Mouse (Mus musculus): ENCODE data around the gene Wnk4.

DNA sequence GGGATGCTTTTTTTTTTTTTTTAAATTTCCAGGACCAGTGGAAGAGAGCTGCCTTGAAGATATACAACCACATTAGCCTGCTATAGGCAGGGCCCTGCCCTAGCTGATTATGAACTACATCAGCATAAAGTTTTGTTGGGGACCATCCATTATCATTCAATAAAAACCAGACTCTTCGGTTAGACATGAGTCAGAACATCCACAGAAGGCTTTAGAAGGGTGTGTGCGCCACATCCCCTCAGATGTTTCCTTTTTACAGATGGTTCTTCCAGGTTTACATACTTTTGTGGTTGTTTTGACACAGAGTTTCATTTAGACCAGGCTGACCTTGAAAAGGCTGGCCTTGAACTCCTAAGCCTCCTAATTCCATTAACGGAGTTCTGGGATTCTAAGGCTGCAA is 36.0 kb upstream of the Wnk4 start:
- TF ChIP-seq GATA1 (IDR thresholded peaks at IDR 0.05; ENCODE audit: borderline replicate concordance, low read length) (no peak), FLI1 (IDR thresholded peaks at IDR 0.05; ENCODE audit: low read length) (no peak)
